Mouse (Mus musculus): Measurements from ENCODE around the gene Il2rg.

DNA sequence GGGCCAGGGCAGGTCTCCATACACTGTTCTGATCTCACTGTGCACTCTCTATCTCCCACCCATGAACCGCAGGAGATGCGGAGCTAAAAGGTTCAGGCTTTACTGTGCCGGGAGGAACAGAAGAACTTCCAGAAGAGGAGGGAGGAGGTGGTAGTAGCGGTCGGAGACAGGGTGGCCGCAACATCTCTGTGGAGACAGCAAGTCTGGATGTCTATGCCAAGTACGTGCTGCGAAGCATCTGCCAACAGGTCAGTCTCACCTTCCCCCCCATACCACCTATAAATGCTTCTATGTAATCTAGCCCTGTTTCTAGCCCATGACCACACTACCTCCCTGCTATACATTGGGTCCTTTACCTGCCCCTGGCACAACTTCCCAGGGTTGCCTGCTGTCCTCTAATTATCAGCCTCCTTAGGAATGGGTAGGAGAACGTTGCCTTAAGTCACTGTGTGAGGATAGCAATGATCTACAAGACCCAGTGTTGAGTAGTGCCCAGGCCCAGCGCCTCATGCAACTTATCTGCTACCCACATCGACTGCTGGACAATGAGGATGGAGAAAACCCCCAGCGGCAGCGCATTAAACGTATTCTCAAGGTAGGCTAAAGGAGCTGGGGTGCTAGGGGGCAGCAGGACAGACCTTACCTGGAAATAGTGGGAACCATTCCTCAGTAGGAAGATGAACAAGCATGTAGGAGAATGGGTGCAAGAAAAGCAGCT, 18.1 kb upstream of the Il2rg start:
- TF ChIP-seq GATA1 (IDR thresholded peaks at IDR 0.05; ENCODE audit: borderline replicate concordance, low read length) (no peak), FLI1 (IDR thresholded peaks at IDR 0.05; ENCODE audit: low read length) (no peak)

Measured in megakaryocyte, embryonic 14.5 days (primary cell).